Mouse (Mus musculus): ENCODE measurements around the gene Suds3. TPM values are rescaled to one million over a fixed set of nuclear protein-coding genes. Genes with fewer than 3 reads are reported as not detected.
A peak's percentile ranks its signal among the peaks of the same experiment; 100 is the strongest.

Suds3 gene
- polyA plus RNA-seq, 1 experiment from 2014 or later = 26.6 TPM

DNA sequence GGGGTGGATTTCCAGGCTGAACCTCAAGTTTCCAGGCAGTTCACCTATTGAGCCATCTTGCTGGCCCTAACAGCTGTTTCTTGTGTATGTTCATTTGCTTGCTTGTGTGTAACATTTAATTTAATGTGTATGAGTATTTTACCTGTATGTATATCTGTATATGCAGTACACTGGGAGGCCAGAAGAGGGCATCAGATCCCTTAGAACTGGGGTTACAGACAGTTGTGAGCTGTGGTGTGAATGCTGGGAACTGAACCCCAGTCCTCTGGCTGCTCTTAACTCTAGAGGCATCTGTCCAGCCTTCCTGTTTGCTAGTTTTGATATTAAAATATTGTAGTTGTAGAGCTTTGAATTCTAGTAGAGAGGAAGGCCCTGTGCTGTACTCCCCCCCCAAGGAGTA, 37.0 kb upstream of the Suds3 start:
- no peak overlapping the region for H3K27ac ChIP-seq (ENCODE audit: low read length)
- no peak overlapping the region for H3K4me2 ChIP-seq (ENCODE audit: low read depth, low read length)
- no peak for ATAC-seq (ENCODE audit: low read depth)
- peaks cover 26% of the 10 kb centered on the region for H3K36me3 ChIP-seq (ENCODE audit: control insufficient read depth, insufficient read depth)
- peaks cover 11% of the 10 kb centered on the region for H3K4me1 ChIP-seq (ENCODE audit: control insufficient read depth, low read depth, low read length)
- no peaks in the 10 kb centered on the region for H3K27me3 ChIP-seq (ENCODE audit: control insufficient read depth, insufficient read depth, low read depth, low read length)
- H3K9me3 ChIP-seq (replicated peaks; ENCODE audit: control insufficient read depth, low read length) = no peaks in the 10 kb centered on the region
- no peak overlapping the region for H3K9ac ChIP-seq (ENCODE audit: low read depth, low read length)
- no peak overlapping the region for H3K4me3 ChIP-seq (ENCODE audit: low read depth, low read length)

DNA sequence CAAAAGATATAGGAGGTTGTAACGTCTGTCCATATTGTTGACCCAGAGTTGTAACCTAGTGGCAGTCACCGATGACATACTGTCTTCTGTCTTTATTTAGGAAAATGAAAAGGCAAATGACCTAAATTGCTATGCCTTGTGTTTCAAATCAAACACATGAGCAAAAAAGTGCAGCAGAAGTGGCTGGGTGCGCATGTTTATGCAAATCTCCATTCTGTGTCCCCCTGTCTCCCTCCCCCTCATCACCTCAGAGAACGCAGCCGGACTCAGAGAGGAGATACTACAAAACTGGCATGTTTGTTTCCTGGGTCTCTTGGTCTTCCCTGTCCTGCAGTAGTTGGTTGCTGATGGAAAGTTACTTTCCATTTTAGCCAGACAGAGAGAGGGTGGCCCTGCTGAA, 34.2 kb upstream of the Suds3 start:
- peaks cover 26% of the 10 kb centered on the region for H3K36me3 ChIP-seq (ENCODE audit: control insufficient read depth, insufficient read depth)
- no peak overlapping the region for H3K4me3 ChIP-seq (ENCODE audit: low read depth, low read length)
- H3K9ac ChIP-seq (ENCODE audit: low read depth, low read length) = no peak overlapping the region
- peaks cover 15% of the 10 kb centered on the region for H3K4me1 ChIP-seq (ENCODE audit: control insufficient read depth, low read depth, low read length)
- H3K27me3 ChIP-seq (ENCODE audit: control insufficient read depth, insufficient read depth, low read depth, low read length) = no peaks in the 10 kb centered on the region
- H3K9me3 ChIP-seq (replicated peaks; ENCODE audit: control insufficient read depth, low read length) = peaks cover 4% of the 10 kb centered on the region
- WGBS (ENCODE audit: insufficient replicate concordance) = 47% methylated on average over 5 of the region's 5 CpGs
- no peak overlapping the region for H3K4me2 ChIP-seq (ENCODE audit: low read depth, low read length)
- no peak overlapping the region; the same call in 1 of the 2 replicates for H3K27ac ChIP-seq (ENCODE audit: low read length)
- ATAC-seq (ENCODE audit: low read depth) = no peak

GRCm38 (mm10) chr5:117149054-117149942, 33.4 kb upstream of the Suds3 start:
- peak; percentile 41 for ATAC-seq (ENCODE audit: low read depth)
- H3K9me3 ChIP-seq (replicated peaks; ENCODE audit: control insufficient read depth, low read length) = peaks cover 4% of the 10 kb centered on the region
- WGBS (ENCODE audit: insufficient replicate concordance) = 27% methylated on average over 16 of the region's 16 CpGs
- no peak overlapping the region for H3K9ac ChIP-seq (ENCODE audit: low read depth, low read length)
- H3K4me3 ChIP-seq (ENCODE audit: low read depth, low read length) = no peak overlapping the region
- H3K27me3 ChIP-seq (ENCODE audit: control insufficient read depth, insufficient read depth, low read depth, low read length) = no peaks in the 10 kb centered on the region
- no peak overlapping the region for H3K27ac ChIP-seq (ENCODE audit: low read length)
- H3K36me3 ChIP-seq (ENCODE audit: control insufficient read depth, insufficient read depth) = peaks cover 26% of the 10 kb centered on the region
- peak overlapping the region; percentile 6; the same call in 1 of the 2 replicates for H3K4me2 ChIP-seq (ENCODE audit: low read depth, low read length)
- peaks cover 16% of the 10 kb centered on the region for H3K4me1 ChIP-seq (ENCODE audit: control insufficient read depth, low read depth, low read length)

DNA sequence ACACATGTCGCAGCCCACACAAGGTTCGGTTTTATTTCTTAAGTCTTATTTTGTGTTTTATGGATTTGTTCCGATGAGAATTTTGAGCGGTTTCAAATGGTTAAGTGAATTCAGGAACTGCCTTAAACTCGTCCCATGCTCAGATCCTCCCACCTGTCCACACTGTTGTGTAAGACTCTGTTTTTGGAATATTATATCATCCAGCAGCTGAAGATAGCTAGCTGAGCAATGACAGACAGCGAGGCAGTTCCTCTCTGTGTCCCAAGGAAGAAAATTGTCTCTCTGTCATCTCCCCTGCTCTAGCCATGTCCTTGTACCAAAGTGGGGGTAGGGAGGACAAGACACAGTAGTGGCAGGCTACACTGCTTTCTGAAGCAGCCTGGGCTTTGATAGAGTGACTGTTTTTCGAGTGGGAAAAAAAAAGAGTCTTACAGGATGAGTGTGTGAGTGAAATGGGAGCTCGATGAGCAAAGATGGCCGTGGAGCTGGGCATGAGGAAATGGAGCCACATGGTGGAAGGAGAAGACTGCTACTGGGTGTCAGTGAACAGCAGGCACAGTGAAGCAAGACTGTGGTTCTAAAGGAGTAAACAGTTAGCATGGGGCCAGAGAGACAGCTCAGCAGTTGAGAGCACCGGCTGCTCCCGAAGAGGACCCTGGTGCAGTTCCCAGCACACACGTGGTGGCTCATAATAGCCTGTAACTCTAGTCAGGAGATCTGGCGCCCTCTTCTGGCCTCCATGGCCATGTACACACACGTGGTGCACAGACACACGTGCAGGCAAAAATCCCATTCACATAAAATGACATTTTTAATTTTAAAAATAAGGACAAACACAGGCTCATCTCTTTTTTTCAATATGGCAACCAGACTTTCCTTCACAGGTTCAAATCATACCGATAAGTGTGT, 31.5 kb upstream of the Suds3 start:
- no peak for ATAC-seq (ENCODE audit: low read depth)
- WGBS (ENCODE audit: insufficient replicate concordance) = 86% methylated on average over 16 of the region's 16 CpGs
- H3K4me1 ChIP-seq (ENCODE audit: control insufficient read depth, low read depth, low read length) = peaks cover 31% of the 10 kb centered on the region

DNA sequence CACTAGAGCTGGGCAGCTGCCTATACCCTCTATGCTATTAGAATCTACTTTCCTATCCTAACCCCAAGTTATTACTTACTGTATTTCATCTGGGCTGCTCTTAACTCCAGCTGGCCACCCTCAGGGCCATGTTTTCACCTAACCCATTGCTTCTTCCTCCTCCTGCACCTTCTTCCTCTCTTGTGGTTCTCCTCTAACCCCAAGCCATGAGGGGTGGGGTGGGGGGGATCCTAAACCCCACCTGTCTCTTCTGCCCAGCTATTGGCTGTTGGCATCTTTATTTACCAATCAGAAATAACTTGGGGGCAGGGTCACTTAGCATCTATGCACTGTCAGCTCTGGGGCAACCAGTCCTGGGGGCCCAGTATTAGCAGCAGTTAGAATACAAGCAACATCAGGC, 30.3 kb upstream of the Suds3 start:
- H3K4me3 ChIP-seq (ENCODE audit: low read depth, low read length) = no peak overlapping the region
- peaks cover 4% of the 10 kb centered on the region for H3K9me3 ChIP-seq (replicated peaks; ENCODE audit: control insufficient read depth, low read length)
- H3K27me3 ChIP-seq (ENCODE audit: control insufficient read depth, insufficient read depth, low read depth, low read length) = no peaks in the 10 kb centered on the region
- peaks cover 33% of the 10 kb centered on the region for H3K4me1 ChIP-seq (ENCODE audit: control insufficient read depth, low read depth, low read length)
- no peak overlapping the region for H3K4me2 ChIP-seq (ENCODE audit: low read depth, low read length)
- peaks cover 5% of the 10 kb centered on the region for H3K36me3 ChIP-seq (ENCODE audit: control insufficient read depth, insufficient read depth)
- no peak overlapping the region for H3K9ac ChIP-seq (ENCODE audit: low read depth, low read length)
- no peak overlapping the region for H3K27ac ChIP-seq (ENCODE audit: low read length)
- ATAC-seq (ENCODE audit: low read depth) = no peak

More for the DNA sequence above, 31.5 kb upstream of the Suds3 start:
- no peak overlapping the region for H3K9ac ChIP-seq (ENCODE audit: low read depth, low read length)
- H3K4me3 ChIP-seq (ENCODE audit: low read depth, low read length) = no peak overlapping the region
- H3K9me3 ChIP-seq (replicated peaks; ENCODE audit: control insufficient read depth, low read length) = peaks cover 4% of the 10 kb centered on the region
- H3K27me3 ChIP-seq (ENCODE audit: control insufficient read depth, insufficient read depth, low read depth, low read length) = no peaks in the 10 kb centered on the region
- no peak overlapping the region for H3K27ac ChIP-seq (ENCODE audit: low read length)
- peaks cover 15% of the 10 kb centered on the region for H3K36me3 ChIP-seq (ENCODE audit: control insufficient read depth, insufficient read depth)
- no peak overlapping the region for H3K4me2 ChIP-seq (ENCODE audit: low read depth, low read length)

- peaks cover 5% of the 10 kb centered on the region for H3K36me3 ChIP-seq (ENCODE audit: control insufficient read depth, insufficient read depth)
- no peak overlapping the region for H3K9ac ChIP-seq (ENCODE audit: low read depth, low read length)
- H3K4me2 ChIP-seq (ENCODE audit: low read depth, low read length) = no peak overlapping the region
- no peak overlapping the region for H3K4me3 ChIP-seq (ENCODE audit: low read depth, low read length)
- peak; percentile 50 for ATAC-seq (ENCODE audit: low read depth)
- peaks cover 44% of the 10 kb centered on the region for H3K4me1 ChIP-seq (ENCODE audit: control insufficient read depth, low read depth, low read length)
- H3K27me3 ChIP-seq (ENCODE audit: control insufficient read depth, insufficient read depth, low read depth, low read length) = no peaks in the 10 kb centered on the region
- no peak overlapping the region for H3K27ac ChIP-seq (ENCODE audit: low read length)
- peaks cover 4% of the 10 kb centered on the region for H3K9me3 ChIP-seq (replicated peaks; ENCODE audit: control insufficient read depth, low read length)
- 40% methylated on average over 9 of the region's 9 CpGs for WGBS (ENCODE audit: insufficient replicate concordance)
Observed at GRCm38 (mm10) chr5:117143721-117144135, 27.8 kb upstream of the Suds3 start.

GRCm38 (mm10) chr5:117140374-117140773, 24.5 kb upstream of the Suds3 start:
- no peaks in the 10 kb centered on the region for H3K9me3 ChIP-seq (replicated peaks; ENCODE audit: control insufficient read depth, low read length)
- no peak for ATAC-seq (ENCODE audit: low read depth)
- peak overlapping the region; percentile 45; the same call in 1 of the 2 replicates for H3K27ac ChIP-seq (ENCODE audit: low read length)
- peaks cover 70% of the 10 kb centered on the region for H3K4me1 ChIP-seq (ENCODE audit: control insufficient read depth, low read depth, low read length)
- H3K4me3 ChIP-seq (ENCODE audit: low read depth, low read length) = no peak overlapping the region
- no peaks in the 10 kb centered on the region for H3K36me3 ChIP-seq (ENCODE audit: control insufficient read depth, insufficient read depth)
- no peak overlapping the region; the same call in 1 of the 2 replicates for H3K9ac ChIP-seq (ENCODE audit: low read depth, low read length)
- no peak overlapping the region for H3K4me2 ChIP-seq (ENCODE audit: low read depth, low read length)
- no peaks in the 10 kb centered on the region for H3K27me3 ChIP-seq (ENCODE audit: control insufficient read depth, insufficient read depth, low read depth, low read length)
- WGBS (ENCODE audit: insufficient replicate concordance) = 54% methylated on average over 7 of the region's 7 CpGs

- no peak for ATAC-seq (ENCODE audit: low read depth)
- Histone ChIP-seq H3K4me3 (ENCODE audit: low read depth, low read length) (no peak overlapping the region), H3K9me3 (replicated peaks; ENCODE audit: control insufficient read depth, low read length) (no peaks in the 10 kb centered on the region), H3K4me2 (ENCODE audit: low read depth, low read length) (peak overlapping the region; percentile 21; the same call in 1 of the 2 replicates), H3K9ac (ENCODE audit: low read depth, low read length) (peak overlapping the region; percentile 19), H3K27me3 (ENCODE audit: control insufficient read depth, insufficient read depth, low read depth, low read length) (no peaks in the 10 kb centered on the region), H3K27ac (ENCODE audit: low read length) (peak overlapping the region; percentile 45; the same call in 1 of the 2 replicates), H3K36me3 (ENCODE audit: control insufficient read depth, insufficient read depth) (no peaks in the 10 kb centered on the region), H3K4me1 (ENCODE audit: control insufficient read depth, low read depth, low read length) (peaks cover 76% of the 10 kb centered on the region)
- 51% methylated on average over 8 of the region's 8 CpGs for WGBS (ENCODE audit: insufficient replicate concordance)
Observed at GRCm38 (mm10) chr5:117139822-117140221, 23.9 kb upstream of the Suds3 start.

Measured in liver, embryonic 16.5 days (tissue).